Mouse (Mus musculus): ENCODE measurements around the gene Tcf21.

Gene Tcf21

DNA sequence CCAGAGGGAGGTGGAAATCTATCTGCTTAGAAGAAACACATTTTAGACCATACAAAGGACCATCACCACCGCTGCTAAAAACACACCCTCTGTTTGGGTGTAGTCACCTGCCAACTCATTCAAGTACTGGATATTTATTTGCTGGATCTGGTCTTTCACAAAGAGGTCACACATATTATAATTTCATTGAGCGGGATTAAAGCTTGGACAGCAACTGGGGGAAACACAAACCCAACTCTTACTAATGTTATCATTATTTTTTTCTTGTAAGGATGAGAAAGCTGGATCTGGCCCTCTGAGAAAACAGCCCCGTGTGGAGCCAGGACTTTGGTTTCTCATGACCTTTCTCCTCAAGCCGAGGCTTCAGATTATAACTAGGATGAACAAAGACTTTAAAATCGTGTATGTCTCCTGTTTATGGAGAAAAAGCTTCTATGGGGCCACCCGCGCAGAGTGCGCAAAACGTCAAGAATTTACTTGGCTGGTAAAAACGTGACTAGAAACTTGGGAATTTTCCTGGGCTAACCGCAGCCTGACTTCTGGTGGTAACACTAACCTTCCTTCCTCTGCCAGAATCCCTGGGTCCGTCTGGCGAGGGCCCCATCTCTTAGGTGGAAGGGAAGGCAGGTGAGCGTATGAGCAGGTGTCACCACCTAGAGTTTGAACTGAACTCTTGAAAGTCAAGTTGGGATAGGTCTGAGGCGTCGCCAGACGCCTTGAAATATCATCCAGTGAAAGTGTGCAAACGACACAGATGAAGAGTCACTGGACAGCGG is 4.3 kb downstream of the Tcf21 start:
- in situ Hi-C loops (cut with MboI, MseI), result no loop called here

DNA sequence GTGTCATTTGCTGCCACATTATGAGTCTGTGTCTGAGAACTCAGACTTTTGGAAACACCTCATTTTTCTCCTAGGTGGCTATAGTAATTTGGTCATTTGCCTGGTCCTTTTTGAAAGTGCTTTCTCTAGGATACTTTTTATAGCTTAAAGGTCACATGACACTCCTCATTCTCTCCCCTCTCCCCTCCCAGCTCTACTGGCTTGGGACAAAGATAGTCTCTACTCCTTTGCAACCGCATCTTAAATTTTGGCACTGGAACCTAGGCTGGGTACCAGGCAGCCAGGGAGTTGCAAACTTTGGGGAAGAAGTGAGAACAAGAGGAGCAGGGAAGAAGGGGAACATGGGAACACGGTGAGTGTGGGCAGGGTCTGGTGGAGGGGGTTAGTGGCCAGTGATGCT is 5.2 kb downstream of the Tcf21 start:
- in situ Hi-C loops (cut with MboI, MseI), result no loop called here

DNA sequence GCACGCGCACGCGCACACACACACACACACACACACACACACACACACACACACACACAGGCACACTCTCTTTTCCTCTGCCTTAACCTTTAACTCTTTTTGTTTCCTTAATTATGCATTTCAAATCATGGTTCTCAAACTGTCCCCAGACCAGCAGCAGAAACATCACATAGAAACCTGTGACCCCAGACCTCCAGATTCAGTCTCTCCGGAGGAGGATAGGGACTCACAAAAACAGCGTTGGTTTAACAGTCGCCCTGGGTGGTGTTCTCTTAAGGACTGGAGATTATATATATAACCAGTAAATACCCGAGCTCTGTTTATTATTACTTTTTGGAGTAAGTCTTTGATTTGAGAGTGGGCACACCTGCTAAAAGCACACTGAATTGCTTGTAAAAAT is 5.7 kb downstream of the Tcf21 start:
- in situ Hi-C loops (cut with MboI, MseI), result no loop called here

DNA sequence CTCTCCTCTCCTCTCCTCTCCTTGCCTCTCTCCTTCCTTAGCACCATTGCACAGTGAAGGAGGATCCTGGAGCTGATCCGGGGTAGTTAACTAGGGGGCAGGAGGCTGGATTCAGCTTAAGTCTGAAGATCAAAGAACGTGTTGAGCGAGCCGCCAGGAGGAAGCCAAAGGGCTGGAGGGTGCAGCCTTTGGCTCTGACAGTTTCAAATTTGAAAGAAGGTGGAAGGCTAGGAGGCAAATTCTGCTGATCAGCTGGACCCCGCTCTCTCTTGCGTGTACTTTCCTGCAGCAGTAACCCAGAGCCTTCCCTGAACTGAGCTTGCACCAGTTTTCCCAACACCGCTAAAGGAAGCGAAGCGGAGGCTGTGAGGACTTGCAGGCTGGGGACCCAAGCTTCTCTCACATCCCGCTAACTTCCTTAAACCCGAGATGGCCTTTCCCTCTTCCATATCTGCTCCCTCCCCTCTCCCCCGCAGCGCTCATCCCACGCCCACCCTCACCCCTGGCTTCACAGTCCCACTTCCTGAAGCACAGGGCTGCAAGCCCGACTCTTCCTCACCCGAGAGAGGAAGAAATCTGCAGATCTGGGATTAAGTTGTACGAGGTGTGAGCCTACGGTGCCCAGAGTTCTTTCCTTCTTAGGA is 6.5 kb downstream of the Tcf21 start:
- in situ Hi-C loops (cut with MboI, MseI), result no loop called here

DNA sequence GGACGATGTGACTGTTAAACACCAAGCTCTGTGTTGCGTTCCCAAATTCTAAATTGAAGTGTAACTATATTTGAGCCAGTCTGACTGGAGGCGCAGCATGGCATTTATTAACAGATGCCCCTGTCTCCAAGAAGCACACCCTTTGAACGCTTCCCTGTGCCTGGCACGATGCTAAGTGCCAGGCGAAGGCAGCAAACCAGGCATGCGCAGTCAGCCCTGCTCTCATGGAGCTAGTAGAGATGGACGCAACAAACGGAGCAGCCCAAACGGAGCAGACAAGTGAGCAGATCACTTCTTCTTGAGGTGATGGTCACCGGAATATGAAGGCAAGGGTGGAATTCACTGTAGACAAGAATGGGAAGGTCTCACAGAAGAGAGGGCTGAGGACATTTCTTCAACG is 8.1 kb downstream of the Tcf21 start:
- in situ Hi-C loops (cut with MboI, MseI), result no loop called here

DNA sequence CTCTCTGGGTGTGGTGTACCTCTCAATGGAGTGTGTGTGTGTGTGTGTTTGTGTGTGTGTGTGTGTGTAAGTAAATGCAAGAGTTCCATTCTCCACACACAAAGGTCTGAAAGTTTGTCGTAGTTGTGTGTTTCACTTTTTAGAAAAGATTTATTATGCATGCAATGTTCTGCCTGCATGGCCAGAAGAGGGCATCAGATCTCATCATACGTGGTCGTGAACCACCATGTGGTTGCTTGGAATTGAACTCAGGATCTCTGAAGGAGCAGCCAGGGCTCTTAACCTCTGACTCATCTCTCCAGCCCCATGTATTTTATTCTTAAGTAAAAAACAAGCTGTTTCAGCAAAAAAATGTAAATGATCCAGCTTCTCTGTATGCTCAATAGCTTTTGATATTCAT is 37.3 kb downstream of the Tcf21 start:
- in situ Hi-C loops (cut with MboI, MseI), result loop anchor here (25.0 kb wide), 1 partner anchor 305 kb away; no protein-coding TSS in a partner anchor

DNA sequence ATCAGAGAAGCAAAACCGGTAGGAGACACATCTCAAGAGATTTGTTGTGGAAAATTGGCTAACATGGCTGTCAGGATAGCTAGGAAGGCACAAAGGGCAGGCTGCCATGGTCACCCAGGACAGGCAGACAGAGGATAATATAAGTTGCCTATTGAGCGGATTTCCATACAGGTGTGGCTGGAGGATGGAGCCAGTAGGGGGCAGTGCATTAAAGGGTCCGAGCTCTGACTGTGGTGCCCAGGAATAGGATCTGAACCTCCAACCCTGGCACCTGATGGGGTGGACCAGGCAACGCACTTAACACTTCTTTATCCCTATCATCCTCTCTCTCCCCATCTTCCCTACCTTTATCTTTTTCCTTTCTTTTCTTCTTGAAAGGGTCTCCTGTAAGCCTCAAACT is 38.5 kb downstream of the Tcf21 start:
- in situ Hi-C loops (cut with MboI, MseI), result loop anchor here (25.0 kb wide), 1 partner anchor 306 kb away; no protein-coding TSS in a partner anchor

DNA sequence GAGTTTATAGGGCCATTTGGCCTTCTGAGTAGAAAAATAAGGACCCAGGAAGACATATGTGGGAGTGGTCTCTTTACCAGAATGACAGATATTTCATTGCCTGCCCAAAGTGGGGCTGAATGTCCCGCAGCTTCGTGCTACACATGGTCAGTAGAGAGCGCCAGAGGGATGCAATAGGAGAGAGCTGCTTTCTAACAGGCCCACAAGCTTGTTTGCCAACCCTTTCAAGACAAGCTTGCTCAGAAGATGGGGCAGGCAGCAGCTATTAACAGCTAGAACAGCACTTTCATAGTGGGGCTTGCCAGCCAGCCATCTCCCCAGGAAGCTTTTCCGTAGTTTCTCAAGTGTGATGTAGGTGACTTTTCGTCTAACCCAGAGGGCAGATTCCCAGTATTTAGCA is 42.0 kb downstream of the Tcf21 start:
- in situ Hi-C loops (cut with MboI, MseI), result loop anchor here (25.0 kb wide), 1 partner anchor 309 kb away; no protein-coding TSS in a partner anchor

DNA sequence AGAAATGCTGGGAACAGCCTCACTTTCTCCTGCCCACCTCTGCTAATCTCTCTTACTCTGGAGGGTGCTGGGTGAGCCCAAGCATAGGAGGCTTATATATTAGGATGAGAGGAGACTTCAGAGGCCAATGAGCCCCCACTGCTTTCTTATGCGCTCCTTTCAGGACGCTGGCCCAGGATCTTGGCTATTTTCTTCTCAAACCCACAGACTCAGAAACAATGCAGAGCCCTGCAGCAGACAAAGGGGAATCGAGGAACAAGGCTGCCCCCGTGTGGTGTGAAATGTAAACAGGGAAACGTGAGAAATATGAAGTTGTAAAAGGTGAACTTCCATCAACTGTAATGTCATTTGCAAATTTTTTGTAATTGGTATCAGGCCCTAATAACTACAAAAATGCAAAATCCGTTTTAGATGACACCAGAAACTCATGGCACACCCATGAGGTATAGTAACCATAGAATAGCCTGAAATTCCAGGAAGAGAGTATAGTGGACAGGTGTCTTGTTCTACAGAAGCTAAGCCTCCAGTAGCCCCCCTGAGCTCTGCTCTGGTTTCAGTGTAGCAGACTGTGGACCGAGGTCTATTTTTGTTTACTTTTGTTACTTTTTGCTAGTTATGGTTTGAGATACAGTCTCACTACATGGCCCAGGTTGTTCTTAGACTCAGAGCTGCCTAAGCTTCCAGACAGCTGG is 43.8 kb downstream of the Tcf21 start:
- in situ Hi-C loops (cut with MboI, MseI), result loop anchor here (25.0 kb wide), 1 partner anchor 311 kb away; no protein-coding TSS in a partner anchor

DNA sequence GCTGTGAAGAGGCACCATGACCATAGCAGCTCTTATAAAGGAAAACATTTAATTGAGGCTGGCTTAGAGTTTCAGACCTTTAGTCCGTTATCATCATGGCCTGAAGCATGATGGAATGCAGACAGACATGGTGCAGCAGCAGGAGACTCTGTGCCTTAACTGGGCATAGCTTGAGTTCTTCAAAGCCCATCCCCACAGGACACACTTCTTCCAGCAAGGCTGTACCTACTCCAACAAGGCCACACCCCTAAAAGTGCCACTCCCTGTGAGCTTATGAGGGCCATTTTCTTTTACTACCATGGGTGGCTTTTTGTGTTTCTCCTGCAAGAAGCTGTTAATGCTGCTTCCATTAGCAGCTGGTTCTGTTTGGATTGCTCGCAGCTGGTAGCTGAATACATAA is 44.5 kb downstream of the Tcf21 start:
- in situ Hi-C loops (cut with MboI, MseI), result loop anchor here (25.0 kb wide), 1 partner anchor 312 kb away; no protein-coding TSS in a partner anchor

DNA sequence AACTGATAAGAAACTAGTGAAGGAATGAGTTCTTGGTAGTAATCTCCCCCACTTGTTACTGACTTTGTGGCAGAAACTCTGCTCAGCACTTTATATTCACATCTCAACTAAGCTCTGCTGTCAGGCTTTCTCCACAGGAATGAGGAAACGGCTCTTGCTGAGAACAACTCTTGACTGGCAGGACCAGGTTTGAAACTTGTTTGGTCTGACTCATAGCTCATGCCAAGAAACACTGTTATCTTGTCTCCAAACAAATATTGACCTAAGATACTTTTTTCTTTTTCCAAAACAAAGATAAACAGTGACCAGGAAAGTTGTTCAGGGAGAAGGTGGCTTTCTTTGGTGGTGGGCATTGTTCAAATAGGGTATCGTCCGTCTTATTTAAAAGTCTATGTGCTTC is 45.3 kb downstream of the Tcf21 start:
- in situ Hi-C loops (cut with MboI, MseI), result loop anchor here (25.0 kb wide), 1 partner anchor 313 kb away; no protein-coding TSS in a partner anchor
